Mouse (Mus musculus) spleen, adult 2 months (tissue): Measurements from ENCODE around the gene Hist2h2bb.

Experiments
- CTCF ChIP-seq: fragments of 200-500 bp; IDR thresholded peaks from 2 replicates; pipeline ENCODE4 v1.5.1; 2011; ENCODE audit warnings: mild to moderate bottlenecking, inconsistent platforms; ENCODE audit not compliant: insufficient read depth, insufficient read length, insufficient replicate concordance; ENCODE audit errors: extremely low read depth
- POLR2A ChIP-seq: fragments of 200-500 bp; IDR thresholded peaks from 2 replicates; pipeline ENCODE4 v1.6.1; 2011; ENCODE audit warnings: low read depth, low read length, inconsistent platforms

DNA sequence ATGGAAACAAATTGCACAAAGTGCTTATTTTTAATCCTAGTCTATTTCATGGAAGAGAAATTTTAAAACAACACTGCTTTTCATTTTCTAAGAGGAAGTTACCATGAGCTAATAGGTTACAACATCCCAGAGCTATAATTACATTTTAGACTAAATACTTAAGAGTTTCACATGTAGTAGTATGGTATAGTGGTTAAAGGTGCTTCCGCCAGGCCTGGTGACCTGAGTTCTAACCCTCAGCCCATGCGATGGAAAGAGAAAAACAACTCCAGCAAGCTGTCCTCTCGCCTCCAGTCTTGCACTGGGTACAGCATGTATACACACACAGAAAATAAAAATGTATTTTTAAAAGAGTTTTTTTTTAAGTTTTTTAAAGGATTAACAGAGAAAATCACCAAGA is 17.8 kb upstream of the Hist2h2bb start:
- TF ChIP-seq CTCF (no peak), POLR2A (no peak)
